Comparison of ENCODE assay signal across 28 mouse cellular contexts in genomic region chr4:62543782-62544181, GRCm38 (mm10).
"Had no signal": no experiment of that assay in that cellular context is flagged by ENCODE, and none has a peak within 500 bp of the region (broad histone marks: within the 10 kb centered on the region; RNA-seq: fewer than 3 reads in every experiment).

No protein-coding gene starts in this region.

- ATAC-seq: hindbrain, embryonic 16.5 days; inflammation-experienced regulatory T-cells, adult 6 months; intestine, embryonic 15.5 days; intestine, postnatal 0 days had no signal

- H3K36me3 ChIP-seq: heart, embryonic 10.5 days; heart, embryonic 12.5 days; hindbrain, embryonic 10.5 days; hindbrain, embryonic 12.5 days; intestine, embryonic 15.5 days; limb, embryonic 10.5 days; limb, embryonic 12.5 days; liver, embryonic 13.5 days; liver, embryonic 15.5 days had no signal

- DNase-seq: gastrocnemius, adult 2 months; gastrocnemius, postnatal 10 days; gastrocnemius, postnatal 25 days; heart, adult 18-20 months; heart, postnatal 10 days; heart, postnatal 4 days; kidney, adult 18-20 months; kidney, adult 8-10 months; kidney, postnatal 10 days; kidney, postnatal 25 days; kidney, postnatal 4 days; liver; liver, embryonic 13.5 days had no signal

- H3K27me3 ChIP-seq: heart, embryonic 12.5 days; hindbrain, embryonic 12.5 days; intestine, embryonic 15.5 days; limb, embryonic 12.5 days; liver, embryonic 13.5 days; liver, embryonic 15.5 days had no signal

- H3K9me3 ChIP-seq: heart, embryonic 10.5 days; hindbrain, embryonic 10.5 days; hindbrain, embryonic 12.5 days; intestine, embryonic 15.5 days; limb, embryonic 10.5 days; limb, embryonic 12.5 days; liver, embryonic 13.5 days; liver, embryonic 15.5 days had no signal

- H3K4me1 ChIP-seq: heart, embryonic 10.5 days; heart, embryonic 12.5 days; hindbrain, embryonic 10.5 days; hindbrain, embryonic 12.5 days; intestine, embryonic 15.5 days; limb, embryonic 10.5 days; limb, embryonic 12.5 days; liver, embryonic 13.5 days; liver, embryonic 15.5 days had no signal

- H3K9ac ChIP-seq: heart, embryonic 12.5 days; hindbrain, embryonic 12.5 days; hindbrain, embryonic 14.5 days; intestine, embryonic 15.5 days; limb, embryonic 12.5 days; liver, embryonic 13.5 days; liver, embryonic 15.5 days had no signal

- H3K4me3 ChIP-seq: gastrocnemius, adult 2 months; heart, embryonic 10.5 days; heart, embryonic 12.5 days; hindbrain, embryonic 10.5 days; hindbrain, embryonic 12.5 days; intestine, embryonic 15.5 days; layer of hippocampus, adult 2 months; left cerebral cortex, adult 2 months; limb, embryonic 10.5 days; limb, embryonic 12.5 days; liver, embryonic 13.5 days; liver, embryonic 15.5 days had no signal

- H3K27ac ChIP-seq: gastrocnemius, adult 2 months; heart, embryonic 10.5 days; hindbrain, embryonic 10.5 days; hindbrain, embryonic 12.5 days; hindbrain, embryonic 14.5 days; intestine, embryonic 15.5 days; layer of hippocampus, adult 2 months; left cerebral cortex, adult 2 months; limb, embryonic 10.5 days; limb, embryonic 12.5 days; liver, embryonic 13.5 days; liver, embryonic 15.5 days had no signal

- H3K4me2 ChIP-seq: heart, embryonic 12.5 days; hindbrain, embryonic 12.5 days; hindbrain, embryonic 14.5 days; intestine, embryonic 15.5 days; limb, embryonic 12.5 days; liver, embryonic 11.5 days; liver, embryonic 13.5 days; liver, embryonic 15.5 days had no signal
